ENCODE assay signal across 9 mouse cellular contexts in genomic region chr7:123065951-123066351, GRCm38 (mm10). TPM values are rescaled to one million over a fixed set of nuclear protein-coding genes. Genes with fewer than 3 reads are reported as not detected.
DNase-seq lines count a peak whose midpoint lies in the region; ATAC-seq and TF ChIP-seq lines count a peak whose summit lies in the region.
"Had no signal": no experiment of that assay in that cellular context is flagged by ENCODE, and none has a peak within 500 bp of the region (broad histone marks: within the 10 kb centered on the region; RNA-seq: fewer than 3 reads in every experiment).

No protein-coding gene starts in this region.

- peak overlapping the region; percentile 19 for H3ac ChIP-seq in myocyte (ENCODE audit: control insufficient read depth, insufficient read length)

- H3K4me1 ChIP-seq in heart, embryonic 12.5 days (replicated peaks) = peaks cover 16% of the 10 kb centered on the region
- peaks cover 6% of the 10 kb centered on the region for H3K4me1 ChIP-seq in embryonic fibroblast, embryonic 13.5 days (ENCODE audit: control insufficient read depth, insufficient read depth, low read length)
- H3K4me1 ChIP-seq in intestine, embryonic 16.5 days (ENCODE audit: control insufficient read depth, insufficient read depth, low read length) = no peaks in the 10 kb centered on the region

- no peak overlapping the region for H3K4me3 ChIP-seq in heart, embryonic 12.5 days
- H3K4me3 ChIP-seq in embryonic fibroblast, embryonic 13.5 days (ENCODE audit: insufficient read depth, low read length) = no peak overlapping the region
- H3K4me3 ChIP-seq in myocyte = peak overlapping the region; percentile 8
- H3K4me3 ChIP-seq in intestine, embryonic 16.5 days (ENCODE audit: low read length) = no peak overlapping the region
- H3K4me3 ChIP-seq: limb, embryonic 13.5 days had no signal

- 81% methylated on average over 13 of the region's 13 CpGs for WGBS in heart, embryonic 12.5 days
- 88% methylated on average over 13 of the region's 13 CpGs for WGBS in intestine, embryonic 16.5 days

- TF ChIP-seq CTCF in embryonic fibroblast, embryonic 13.5 days (IDR thresholded peaks at IDR 0.05; ENCODE audit: borderline replicate concordance, insufficient read depth, low read length) = no peak

- ATAC-seq in heart, embryonic 12.5 days (ENCODE audit: insufficient number of reproducible peaks, low FRiP score) = no peak
- no peak for ATAC-seq in megakaryocyte, adult 5-6 weeks (ENCODE audit: poor library complexity, severe bottlenecking)
- ATAC-seq in intestine, embryonic 16.5 days = no peak

- H3K9ac ChIP-seq in heart, embryonic 12.5 days = no peak overlapping the region
- H3K9ac ChIP-seq in intestine, embryonic 16.5 days (ENCODE audit: low read depth, low read length) = no peak overlapping the region
- H3K9ac ChIP-seq: limb, embryonic 13.5 days had no signal

- DNase-seq in heart, adult 11 months = peak; percentile 88
- peak; percentile 70 for DNase-seq in layer of hippocampus, adult 9-10 months (ENCODE audit: low spot score)
- no peak for DNase-seq in embryo, embryonic 10.5 days (ENCODE audit: low spot score)

- H3K4me2 ChIP-seq in heart, embryonic 12.5 days = no peak overlapping the region
- peak overlapping the region; percentile 82 for H3K4me2 ChIP-seq in myocyte (ENCODE audit: low read depth)
- H3K4me2 ChIP-seq in intestine, embryonic 16.5 days (ENCODE audit: low read depth, low read length) = no peak overlapping the region
- H3K4me2 ChIP-seq: limb, embryonic 13.5 days had no signal

- no peaks in the 10 kb centered on the region for H3K27me3 ChIP-seq in heart, embryonic 12.5 days (replicated peaks)
- H3K27me3 ChIP-seq in myocyte (ENCODE audit: control insufficient read depth, insufficient read depth, insufficient read length) = no peaks in the 10 kb centered on the region
- H3K27me3 ChIP-seq in intestine, embryonic 16.5 days (replicated peaks; ENCODE audit: control insufficient read depth, insufficient read depth, low read length) = no peaks in the 10 kb centered on the region
- H3K27me3 ChIP-seq: limb, embryonic 13.5 days had no signal

- H3K79me2 ChIP-seq in myocyte (ENCODE audit: control insufficient read depth, insufficient read depth) = no peaks in the 10 kb centered on the region

- H3K27ac ChIP-seq in heart, embryonic 12.5 days (ENCODE audit: poor library complexity, severe bottlenecking) = no peak overlapping the region
- H3K27ac ChIP-seq in embryonic fibroblast, embryonic 13.5 days (ENCODE audit: insufficient read depth, low read length) = peak overlapping the region; percentile 14; the same call in 1 of the 2 replicates
- no peak overlapping the region for H3K27ac ChIP-seq in intestine, embryonic 16.5 days (ENCODE audit: low read length)
- H3K27ac ChIP-seq: limb, embryonic 13.5 days had no signal

- no peak for TF ChIP-seq POLR2A in embryonic fibroblast, embryonic 13.5 days (IDR thresholded peaks at IDR 0.05; ENCODE audit: low read depth, low read length)
- peak; percentile 19 for TF ChIP-seq POLR2A in myocyte (IDR thresholded peaks at IDR 0.05; ENCODE audit: insufficient read length, low read depth)

- H3K9me3 ChIP-seq in heart, embryonic 12.5 days (replicated peaks) = peaks cover 7% of the 10 kb centered on the region; the same call in 1 of the 2 replicates
- H3K9me3 ChIP-seq in intestine, embryonic 16.5 days (ENCODE audit: control insufficient read depth, low read length) = no peaks in the 10 kb centered on the region
- H3K9me3 ChIP-seq: limb, embryonic 13.5 days had no signal

- H3K36me3 ChIP-seq in heart, embryonic 12.5 days = no peaks in the 10 kb centered on the region
- H3K36me3 ChIP-seq in myocyte (ENCODE audit: control insufficient read depth, insufficient read depth) = no peaks in the 10 kb centered on the region
- H3K36me3 ChIP-seq in intestine, embryonic 16.5 days (ENCODE audit: control insufficient read depth, insufficient read depth, low read length) = no peaks in the 10 kb centered on the region
- H3K36me3 ChIP-seq: limb, embryonic 13.5 days had no signal

TF ChIP-seq in myocyte, 11 proteins besides CTCF, POLR2A, EP300 and RAD21:
- TF ChIP-seq POLR2AphosphoS2 (IDR thresholded peaks at IDR 0.05; ENCODE audit: insufficient read length, low read depth) (no peak), MYOG (IDR thresholded peaks at IDR 0.05; ENCODE audit: control insufficient read depth in 1 of 3, insufficient read depth in 1 of 3, insufficient read length in 2 of 3, low read depth in 2 of 3) (no peak), TCF12 (IDR thresholded peaks at IDR 0.05; ENCODE audit: insufficient read depth, poor library complexity, severe bottlenecking) (no peak), MYOD1 (IDR thresholded peaks at IDR 0.05; ENCODE audit: control insufficient read depth in 1 of 3, insufficient read length in 2 of 3, low read depth in 2 of 3) (no peak), MAX (IDR thresholded peaks at IDR 0.05; ENCODE audit: low read depth) (no peak), E2F4 (IDR thresholded peaks at IDR 0.05; ENCODE audit: insufficient read depth) (no peak), REST (IDR thresholded peaks at IDR 0.05; ENCODE audit: insufficient read depth, insufficient read length) (no peak), SRF (IDR thresholded peaks at IDR 0.05; ENCODE audit: control insufficient read depth, insufficient read length, low read depth) (no peak), TCF3 (IDR thresholded peaks at IDR 0.05; ENCODE audit: insufficient read length, low read depth) (no peak), USF1 (IDR thresholded peaks at IDR 0.05; ENCODE audit: low read depth) (no peak), CEBPB (IDR thresholded peaks at IDR 0.05; ENCODE audit: insufficient read depth, poor library complexity, severe bottlenecking) (no peak)

RNA-seq across cellular contexts. Expression of gene Tnrc6a, which starts 57.7 kb away (rescaled TPM):
- 48.8 and 48.9 TPM in 2 replicates for polyA plus RNA-seq in heart, embryonic 12.5 days (2016; fragmentation: Nextera tagmentation; extraction: Ambion mirVana)
- polyA plus RNA-seq in embryonic fibroblast, embryonic 13.5 days (2011; ENCODE audit: insufficient read length, low read depth, missing spikeins) = 62.1 and 77.1 TPM in 2 replicates
- 8.6 TPM for polyA plus RNA-seq in myocyte (2012; fragmentation: generic; extraction: Trizol)
- total RNA-seq in megakaryocyte, adult 5-6 weeks (2015) = 22.2 and 25.5 TPM in 2 replicates
- 23.3 and 28.9 TPM in 2 replicates for total RNA-seq in megakaryocyte, adult 5-6 weeks (2017)
- 33.9 and 39.0 TPM in 2 replicates for polyA plus RNA-seq in intestine, embryonic 16.5 days (2015; fragmentation: Nextera tagmentation; extraction: Ambion mirVana)
